Mouse (Mus musculus): ENCODE results near the gene Bcl2.

DNA sequence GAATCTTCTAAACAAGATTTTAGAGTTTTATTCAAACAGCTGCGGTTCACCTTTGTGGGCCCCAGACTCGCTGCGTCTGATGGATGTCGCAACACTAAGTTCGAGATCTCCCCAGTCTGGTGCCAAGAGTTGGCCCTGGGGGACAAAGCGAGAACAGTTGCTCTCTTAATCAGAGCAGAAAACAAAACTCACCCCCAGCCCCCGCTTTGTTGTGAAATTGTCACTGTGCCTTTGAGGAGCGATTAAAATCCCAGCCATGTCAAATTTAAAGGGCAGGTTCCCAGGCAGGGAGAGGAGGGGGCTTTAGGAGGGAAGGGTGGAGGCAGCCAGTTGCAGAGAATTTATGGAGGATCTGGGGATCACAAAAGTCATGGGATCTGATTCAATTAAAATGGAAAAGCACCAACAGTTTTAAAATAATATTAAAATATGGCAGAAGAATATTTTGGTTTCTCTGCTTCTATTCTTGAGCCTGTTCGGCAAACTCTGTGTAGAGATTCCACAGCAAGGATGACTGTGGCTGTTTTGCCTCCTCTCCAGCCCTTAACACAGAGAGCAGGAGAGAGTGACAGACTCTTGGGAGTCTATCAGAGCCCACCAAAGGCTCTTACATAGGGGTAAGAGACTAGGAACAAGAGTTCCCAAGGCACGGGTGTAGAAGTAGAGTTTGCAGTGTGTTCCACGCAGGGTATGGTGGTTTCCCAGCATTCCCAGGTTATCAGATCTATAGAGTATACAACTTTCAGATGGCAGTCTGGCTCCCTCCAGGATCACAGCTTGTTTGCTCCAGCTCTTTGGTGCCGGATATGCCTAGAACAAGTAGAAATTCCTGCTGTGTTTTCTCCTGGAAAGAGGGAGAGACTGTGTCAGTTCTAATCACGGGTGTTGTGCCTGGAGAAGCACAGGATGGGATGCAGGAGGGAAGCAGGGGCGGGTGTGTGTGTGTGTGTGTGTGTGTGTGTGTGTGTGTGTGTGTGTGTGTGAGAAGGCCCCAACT lies 130.5 kb downstream of the Bcl2 start:
- TF ChIP-seq CTCF (IDR thresholded peaks at IDR 0.05; ENCODE audit: borderline replicate concordance, control insufficient read depth, extremely low read depth, insufficient read depth, low read length, poor library complexity) (no peak), POLR2A (IDR thresholded peaks at IDR 0.05; ENCODE audit: control insufficient read depth, extremely low read depth, insufficient read depth, low read length, poor library complexity) (no peak)

Measured in thymus, adult 2 months (tissue).